Mouse (Mus musculus): ENCODE data around the gene Pax6. TPM values are rescaled to one million over a fixed set of nuclear protein-coding genes. Genes with fewer than 3 reads are reported as not detected.

Gene Pax6
- total RNA-seq, 4 experiments from 2014 or later: not detected

DNA sequence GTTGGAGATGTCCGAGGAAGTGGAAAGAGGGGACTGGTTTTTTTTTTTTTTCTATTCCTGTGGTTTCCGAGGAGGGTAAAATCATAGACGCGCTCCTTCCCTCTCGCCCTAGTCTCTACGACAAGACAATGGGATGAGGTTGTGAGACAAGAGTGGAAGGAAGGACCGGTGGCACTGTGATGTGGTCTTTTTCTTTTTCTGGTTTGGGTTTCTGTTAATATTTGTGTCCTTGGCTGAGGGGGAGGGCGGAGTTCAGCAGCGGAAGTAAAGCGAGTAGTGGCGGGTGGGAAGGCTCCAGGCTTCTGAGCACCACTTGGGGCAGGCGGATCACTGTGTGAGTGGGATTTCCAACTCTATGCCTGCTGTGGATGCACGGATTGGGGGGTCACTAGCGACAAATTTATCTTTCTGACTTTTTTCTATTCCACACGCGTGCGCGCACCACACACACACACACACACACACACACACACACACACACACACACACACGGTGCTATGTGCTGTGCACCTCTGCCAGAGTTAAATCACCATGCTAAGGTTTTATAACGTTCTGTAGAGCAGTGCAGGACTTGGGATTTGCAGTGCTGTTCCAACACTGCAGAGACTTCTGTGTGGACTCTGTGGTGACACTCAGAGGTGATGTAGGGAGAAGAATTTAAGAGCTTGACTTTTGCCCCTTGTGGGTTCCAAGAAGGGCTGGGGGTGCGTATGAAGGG, 14.1 kb downstream of the Pax6 start:
- no peak for DNase-seq (ENCODE audit: low spot score)

DNA sequence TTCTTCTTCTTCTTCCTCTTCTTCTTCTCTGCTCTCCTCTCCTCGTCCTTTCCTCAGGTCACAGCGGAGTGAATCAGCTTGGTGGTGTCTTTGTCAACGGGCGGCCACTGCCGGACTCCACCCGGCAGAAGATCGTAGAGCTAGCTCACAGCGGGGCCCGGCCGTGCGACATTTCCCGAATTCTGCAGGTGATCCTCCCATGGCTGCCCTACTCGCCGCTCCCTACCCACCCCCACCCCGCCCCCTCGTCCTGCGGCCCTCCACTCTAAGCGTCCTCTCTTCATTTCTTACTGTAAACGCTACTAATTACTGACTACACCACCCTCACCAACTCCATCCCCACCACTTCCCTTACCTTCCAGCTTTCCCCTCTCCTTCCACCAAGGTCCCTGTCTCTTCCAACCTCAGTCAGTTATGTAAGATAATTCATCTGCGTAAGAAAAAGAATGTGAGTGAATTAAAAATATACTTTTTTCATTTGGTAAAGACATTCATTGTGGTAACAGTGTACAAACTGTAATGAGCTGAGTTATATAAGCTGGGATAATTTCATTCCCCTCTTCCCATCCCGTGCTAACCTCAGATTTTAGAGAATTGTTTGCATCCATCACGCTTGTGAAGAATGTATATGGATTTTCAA, 15.2 kb downstream of the Pax6 start:
- DNase-seq (ENCODE audit: low spot score): no peak

DNA sequence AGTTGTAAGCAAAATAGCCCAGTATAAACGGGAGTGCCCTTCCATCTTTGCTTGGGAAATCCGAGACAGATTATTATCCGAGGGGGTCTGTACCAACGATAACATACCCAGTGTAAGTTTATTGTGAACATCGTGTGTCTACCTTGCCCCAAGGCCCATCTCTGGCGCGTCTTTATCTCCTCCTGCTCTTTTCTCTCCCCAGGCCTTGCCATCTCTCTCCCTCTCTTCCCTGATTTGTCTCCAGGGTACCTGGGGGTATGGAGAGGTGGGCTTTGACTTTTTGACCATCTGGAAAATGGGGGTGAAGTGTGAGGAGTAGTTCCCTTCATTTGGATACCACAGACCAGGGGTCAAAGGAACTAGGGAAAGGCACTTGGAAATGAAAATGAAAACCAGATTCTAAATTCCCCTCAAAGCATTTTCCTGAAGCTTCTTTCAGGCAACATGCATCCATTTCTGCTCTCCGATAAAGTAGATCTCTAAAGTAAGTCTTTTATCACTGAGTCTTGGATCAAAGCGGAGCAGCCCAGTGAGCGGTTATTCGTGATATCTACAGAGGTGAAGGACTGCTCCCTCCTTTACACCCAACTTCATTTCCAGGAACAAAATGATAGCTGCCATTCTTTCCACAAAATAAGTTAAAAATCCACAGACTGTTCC, 16.4 kb downstream of the Pax6 start:
- no peak for DNase-seq (ENCODE audit: low spot score)

DNA sequence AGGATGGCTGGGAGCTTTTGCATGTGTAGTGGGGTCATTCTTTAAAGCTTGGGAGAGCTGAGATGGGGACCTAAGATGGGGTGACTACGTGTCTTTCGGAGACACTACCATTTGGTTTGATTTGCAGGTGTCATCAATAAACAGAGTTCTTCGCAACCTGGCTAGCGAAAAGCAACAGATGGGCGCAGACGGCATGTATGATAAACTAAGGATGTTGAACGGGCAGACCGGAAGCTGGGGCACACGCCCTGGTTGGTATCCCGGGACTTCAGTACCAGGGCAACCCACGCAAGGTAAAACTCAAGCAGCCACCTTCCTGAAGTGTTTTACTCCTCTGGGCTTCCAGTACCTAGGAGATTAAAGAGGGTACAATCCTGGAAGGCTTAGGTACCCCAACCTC, 17.0 kb downstream of the Pax6 start:
- DNase-seq (ENCODE audit: low spot score): no peak

- no peak for DNase-seq (ENCODE audit: low spot score)
Observed at GRCm38 (mm10) chr2:105686363-105687316, 17.9 kb downstream of the Pax6 start.

DNA sequence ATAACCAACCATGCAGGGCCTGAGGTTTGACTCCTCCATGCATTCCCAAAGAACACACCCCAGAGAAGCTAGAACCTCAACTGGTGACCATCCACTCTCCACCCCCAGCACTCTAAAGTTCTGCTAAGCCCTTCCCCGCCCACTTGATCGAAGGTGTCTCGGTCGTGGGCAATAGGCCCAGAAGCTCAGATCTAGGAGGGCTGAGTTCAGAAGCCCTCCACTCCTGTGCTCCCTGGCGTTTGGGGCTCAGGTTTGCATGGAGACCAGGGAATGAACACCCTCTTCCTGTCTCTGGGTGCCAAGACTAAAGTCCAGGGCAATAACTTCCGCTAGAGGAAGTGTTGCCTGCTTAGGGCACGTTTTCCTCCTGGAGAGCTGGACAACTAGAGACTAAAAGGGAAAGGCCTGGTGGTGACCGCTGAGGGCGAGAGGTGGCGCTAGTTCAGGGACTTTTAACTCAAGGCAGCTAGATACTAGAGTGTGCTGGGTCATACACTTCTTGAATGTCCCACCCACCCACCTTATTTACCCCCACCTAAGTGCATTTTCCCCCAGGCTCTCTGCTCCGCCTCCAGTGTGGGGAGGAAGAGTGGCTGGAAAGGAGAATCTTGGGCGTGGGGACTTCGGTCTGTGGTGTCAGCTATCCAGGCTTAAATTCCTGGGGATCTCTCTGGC, 18.8 kb downstream of the Pax6 start:
- DNase-seq (ENCODE audit: low spot score): no peak

DNA sequence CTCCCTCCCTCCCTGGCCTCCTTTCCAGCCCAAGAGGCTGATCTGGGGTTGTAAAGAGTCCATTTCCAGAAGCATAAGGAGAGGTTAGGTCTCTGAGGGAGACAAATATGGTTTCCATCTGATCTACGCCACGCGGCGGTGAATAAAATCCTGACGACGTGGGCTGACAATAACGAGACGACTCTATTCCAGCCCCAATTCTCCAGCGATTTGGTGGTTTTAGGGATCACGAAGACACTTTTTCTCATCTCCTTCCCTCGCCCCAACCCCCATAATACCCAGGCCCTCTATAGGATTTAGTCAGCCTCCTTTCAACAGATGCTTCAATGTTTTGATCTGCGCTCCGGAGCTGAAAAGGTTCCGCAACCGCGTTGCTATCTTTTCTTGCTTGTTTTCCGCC, 19.3 kb downstream of the Pax6 start:
- DNase-seq (ENCODE audit: low spot score): no peak

GRCm38 (mm10) chr2:105688436-105689303, 20.0 kb downstream of the Pax6 start:
- DNase-seq (ENCODE audit: low spot score): no peak

- no peak for DNase-seq (ENCODE audit: low spot score)
Observed at GRCm38 (mm10) chr2:105689304-105689770, 20.6 kb downstream of the Pax6 start.

GRCm38 (mm10) chr2:105689771-105690639, 21.3 kb downstream of the Pax6 start:
- DNase-seq (ENCODE audit: low spot score): no peak

DNA sequence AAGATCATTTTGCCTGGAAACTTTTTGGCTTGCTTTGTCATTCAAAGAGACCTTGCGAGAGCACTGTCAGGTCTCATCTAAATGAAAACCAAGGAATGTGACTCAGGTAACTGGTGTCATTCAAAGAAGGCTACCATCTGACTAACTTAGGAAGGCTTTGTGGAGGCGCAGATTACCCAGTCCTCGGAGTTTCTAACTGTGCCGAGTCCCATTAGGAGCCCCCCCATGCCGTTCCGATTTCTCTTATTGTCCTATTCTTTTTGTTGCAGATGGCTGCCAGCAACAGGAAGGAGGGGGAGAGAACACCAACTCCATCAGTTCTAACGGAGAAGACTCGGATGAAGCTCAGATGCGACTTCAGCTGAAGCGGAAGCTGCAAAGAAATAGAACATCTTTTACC, 22.6 kb downstream of the Pax6 start:
- DNase-seq (ENCODE audit: low spot score): no peak

DNA sequence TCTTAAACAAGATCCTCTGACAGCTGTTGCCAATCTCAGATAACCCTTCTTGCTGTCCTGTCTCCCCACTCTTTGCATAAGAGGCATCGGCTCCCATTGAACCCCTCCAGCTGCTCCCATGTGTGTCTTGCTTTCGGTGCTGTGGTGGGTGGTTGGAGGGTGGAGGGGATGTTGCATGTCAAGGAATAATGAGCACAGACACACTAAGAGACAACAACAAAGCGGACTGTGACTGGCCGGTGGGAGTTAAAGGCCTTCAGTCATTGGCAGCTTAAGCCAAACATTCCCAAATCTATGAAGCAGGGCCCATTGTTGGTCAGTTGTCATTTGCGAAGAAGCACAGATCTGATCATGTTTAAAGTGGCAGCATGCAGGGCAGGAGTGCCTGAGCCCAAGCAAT, 29.0 kb downstream of the Pax6 start:
- DNase-seq (ENCODE audit: low spot score): no peak

DNA sequence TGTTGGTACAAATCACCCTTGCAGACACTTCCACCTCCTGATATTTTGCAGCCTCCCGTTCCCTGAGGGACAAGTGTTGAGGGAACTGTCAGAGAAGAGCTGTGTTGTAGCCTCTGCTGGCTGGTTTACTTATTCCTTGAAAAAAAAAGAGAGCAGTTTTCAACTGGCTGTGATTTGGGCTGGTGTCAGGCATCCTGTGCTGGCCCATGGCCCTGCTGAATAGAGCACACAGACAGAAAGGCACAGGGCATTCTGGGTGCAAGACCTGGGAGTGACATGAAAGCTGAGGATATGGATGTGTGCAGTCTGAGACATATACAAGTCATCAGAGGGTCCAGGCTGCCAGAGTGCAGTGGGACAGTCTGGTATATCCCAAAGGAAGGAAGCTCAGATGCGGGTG, 29.9 kb downstream of the Pax6 start:
- no peak for DNase-seq (ENCODE audit: low spot score)

- DNase-seq (ENCODE audit: low spot score): no peak
Observed at GRCm38 (mm10) chr2:105701781-105702180, 33.1 kb downstream of the Pax6 start.

GRCm38 (mm10) chr2:105702586-105702985, 33.9 kb downstream of the Pax6 start:
- no peak for DNase-seq (ENCODE audit: low spot score)

- no peak for DNase-seq (ENCODE audit: low spot score)
Observed at GRCm38 (mm10) chr2:105705320-105705719, 36.6 kb downstream of the Pax6 start.

DNA sequence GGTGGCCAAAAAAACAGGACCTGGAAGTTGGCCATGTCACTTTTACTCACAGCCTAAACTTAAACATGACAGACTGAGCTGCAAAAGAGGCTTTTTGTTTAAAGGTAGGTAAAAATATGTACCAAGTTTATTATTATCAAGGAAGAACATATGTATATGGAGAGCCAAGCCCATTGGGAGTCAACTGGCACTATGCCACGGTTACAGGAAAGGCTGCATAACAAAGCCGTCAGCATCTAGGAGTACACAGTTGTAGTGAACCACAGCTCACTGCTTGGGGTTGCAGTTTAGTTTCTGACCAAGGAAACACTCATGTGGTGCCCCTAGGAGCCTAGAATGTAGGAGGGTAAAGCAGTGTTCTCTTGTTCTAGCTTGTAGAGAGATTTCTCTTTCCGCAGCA, 40.4 kb downstream of the Pax6 start:
- DNase-seq (ENCODE audit: low spot score): no peak

DNA sequence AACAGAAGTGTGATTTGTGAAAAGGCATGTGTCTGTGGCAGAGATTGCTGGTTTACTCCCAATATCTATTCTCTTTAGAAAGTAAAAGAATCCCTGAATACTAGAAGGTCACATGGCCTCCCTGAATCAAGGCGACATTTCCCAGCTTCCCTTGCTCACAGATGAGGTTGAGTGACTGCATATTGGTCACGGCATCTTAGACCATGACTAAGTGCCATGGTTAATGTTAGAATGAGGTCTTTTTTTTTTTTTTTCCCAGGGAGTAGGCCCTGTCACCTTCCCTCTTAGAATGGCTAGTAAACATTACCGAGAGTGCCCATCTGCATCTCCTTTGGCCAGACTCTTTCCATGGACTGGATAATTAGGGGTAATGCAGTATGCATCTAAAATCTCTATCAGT, 41.8 kb downstream of the Pax6 start:
- no peak for DNase-seq (ENCODE audit: low spot score)

- DNase-seq (ENCODE audit: low spot score): no peak
Observed at GRCm38 (mm10) chr2:105715409-105716115, 46.9 kb downstream of the Pax6 start.
